Mouse (Mus musculus): ENCODE data around the gene Patj.

- TF ChIP-seq CTCF (IDR thresholded peaks at IDR 0.05; ENCODE audit: borderline replicate concordance, insufficient read depth, low read depth, low read length), result no peak
- TF ChIP-seq POLR2A (IDR thresholded peaks at IDR 0.05; ENCODE audit: borderline replicate concordance, insufficient read depth, low read length), result no peak
Observed at GRCm38 (mm10) chr4:98622996-98623673, 227.6 kb downstream of the Patj start.
